Comparison of ENCODE assay signal across 28 mouse cellular contexts in genomic region chr11:97080291-97080690, GRCm38 (mm10). TPM values are rescaled to one million over a fixed set of nuclear protein-coding genes. Genes with fewer than 3 reads are reported as not detected.
DNase-seq lines count a peak whose midpoint lies in the region; ATAC-seq and TF ChIP-seq lines count a peak whose summit lies in the region.
"Had no signal": no experiment of that assay in that cellular context is flagged by ENCODE, and none has a peak within 500 bp of the region (broad histone marks: within the 10 kb centered on the region; RNA-seq: fewer than 3 reads in every experiment).

No protein-coding gene starts in this region.

- 6% methylated on average over 9 of the region's 9 CpGs for WGBS in midbrain, embryonic 11.5 days
- WGBS in midbrain, embryonic 15.5 days = 11% methylated on average over 9 of the region's 9 CpGs
- 14% methylated on average over 9 of the region's 9 CpGs for WGBS in forebrain, postnatal 0 days

- TF ChIP-seq CTCF in brain, embryonic 14.5 days (IDR thresholded peaks at IDR 0.05; ENCODE audit: borderline replicate concordance, extremely low read depth, insufficient read depth, insufficient read length) = no peak
- TF ChIP-seq CTCF in forebrain, postnatal 0 days (IDR thresholded peaks at IDR 0.05; ENCODE audit: low read depth) = no peak

- no peak overlapping the region for H3K9ac ChIP-seq in midbrain, embryonic 11.5 days (ENCODE audit: low read length)
- no peak overlapping the region for H3K9ac ChIP-seq in midbrain, embryonic 15.5 days
- H3K9ac ChIP-seq in forebrain, postnatal 0 days = no peak overlapping the region
- H3K9ac ChIP-seq: embryonic facial prominence, embryonic 13.5 days; embryonic facial prominence, embryonic 15.5 days; forebrain, embryonic 12.5 days had no signal

- no peaks in the 10 kb centered on the region for H3K9me3 ChIP-seq in midbrain, embryonic 11.5 days (ENCODE audit: control insufficient read depth, low read length)
- H3K9me3 ChIP-seq in midbrain, embryonic 15.5 days = no peaks in the 10 kb centered on the region
- H3K9me3 ChIP-seq in forebrain, postnatal 0 days (ENCODE audit: low read length) = no peaks in the 10 kb centered on the region
- H3K9me3 ChIP-seq: embryonic facial prominence, embryonic 13.5 days; embryonic facial prominence, embryonic 15.5 days; forebrain, embryonic 10.5 days; forebrain, embryonic 12.5 days had no signal

- no peak overlapping the region for H3K27ac ChIP-seq in midbrain, embryonic 11.5 days (ENCODE audit: low read depth, low read length)
- H3K27ac ChIP-seq in midbrain, embryonic 15.5 days = no peak overlapping the region
- no peak overlapping the region for H3K27ac ChIP-seq in forebrain, postnatal 0 days (ENCODE audit: low read depth, low read length)
- H3K27ac ChIP-seq: embryonic facial prominence, embryonic 13.5 days; embryonic facial prominence, embryonic 15.5 days; forebrain, embryonic 10.5 days; forebrain, embryonic 12.5 days had no signal

- no peaks in the 10 kb centered on the region for H3K36me3 ChIP-seq in midbrain, embryonic 11.5 days (ENCODE audit: control insufficient read depth, insufficient read depth, low read length)
- H3K36me3 ChIP-seq in midbrain, embryonic 15.5 days (replicated peaks) = no peaks in the 10 kb centered on the region
- H3K36me3 ChIP-seq in forebrain, postnatal 0 days (ENCODE audit: insufficient read depth) = no peaks in the 10 kb centered on the region
- H3K36me3 ChIP-seq: embryonic facial prominence, embryonic 13.5 days; embryonic facial prominence, embryonic 15.5 days; forebrain, embryonic 10.5 days; forebrain, embryonic 12.5 days had no signal

- no peak overlapping the region for H3K4me2 ChIP-seq in midbrain, embryonic 11.5 days
- H3K4me2 ChIP-seq in midbrain, embryonic 15.5 days = no peak overlapping the region
- no peak overlapping the region for H3K4me2 ChIP-seq in forebrain, postnatal 0 days (ENCODE audit: low read depth)
- H3K4me2 ChIP-seq: embryonic facial prominence, embryonic 13.5 days; embryonic facial prominence, embryonic 15.5 days; forebrain, embryonic 12.5 days had no signal

- no peaks in the 10 kb centered on the region for H3K27me3 ChIP-seq in midbrain, embryonic 11.5 days (ENCODE audit: control insufficient read depth, insufficient read depth, low read length)
- no peaks in the 10 kb centered on the region for H3K27me3 ChIP-seq in midbrain, embryonic 15.5 days (replicated peaks)
- no peaks in the 10 kb centered on the region for H3K27me3 ChIP-seq in forebrain, postnatal 0 days (ENCODE audit: insufficient read depth, low read length)

- ATAC-seq in midbrain, embryonic 11.5 days (ENCODE audit: low FRiP score) = no peak
- no peak for ATAC-seq in midbrain, embryonic 15.5 days (replicated peaks)
- ATAC-seq in forebrain, postnatal 0 days = no peak
- ATAC-seq: forebrain, embryonic 14.5 days; forebrain, embryonic 16.5 days had no signal

- H3K4me3 ChIP-seq in midbrain, embryonic 11.5 days (ENCODE audit: low read depth, low read length) = no peak overlapping the region
- no peak overlapping the region for H3K4me3 ChIP-seq in midbrain, embryonic 15.5 days
- H3K4me3 ChIP-seq in forebrain, postnatal 0 days (ENCODE audit: low read depth, low read length) = no peak overlapping the region
- H3K4me3 ChIP-seq: embryonic facial prominence, embryonic 13.5 days; embryonic facial prominence, embryonic 15.5 days; erythroblast, embryonic 14.5 days; forebrain, embryonic 10.5 days; forebrain, embryonic 12.5 days had no signal

- no peaks in the 10 kb centered on the region for H3K4me1 ChIP-seq in midbrain, embryonic 11.5 days (ENCODE audit: control insufficient read depth, insufficient read depth, low read length)
- H3K4me1 ChIP-seq in midbrain, embryonic 15.5 days = 0 out of 2 replicates have a peak, but pooled peaks cover 4% of the 10 kb centered on the region
- H3K4me1 ChIP-seq in forebrain, postnatal 0 days (ENCODE audit: insufficient read depth) = no peaks in the 10 kb centered on the region

- DNase-seq in midbrain, embryonic 11.5 days (ENCODE audit: low spot score, missing footprints) = peak; percentile 84
- peak; percentile 38 for DNase-seq in brain, embryonic 14.5 days (ENCODE audit: low read depth)
- DNase-seq in retina, adult 2 months (ENCODE audit: low read depth, low spot score) = peak; percentile 65
- DNase-seq in retina, postnatal 1 day = peak; percentile 75
- DNase-seq in forebrain, postnatal 0 days = no peak
- no peak for DNase-seq in adrenal gland, adult 2 months
- DNase-seq in spleen, adult 12 weeks (ENCODE audit: low spot score) = no peak
- DNase-seq: adrenal gland, adult 8-10 months; adrenal gland, postnatal 14 days; adrenal gland, postnatal 36 days; cerebellum, adult 11 months; cerebellum, adult 18-20 months; cerebellum, adult 8-10 months; cerebellum, adult 9-11 months; cerebellum, postnatal 14 days; cerebellum, postnatal 36 days; embryo, embryonic 11 days had no signal

- TF ChIP-seq POLR2A in brain, embryonic 14.5 days (IDR thresholded peaks at IDR 0.05; ENCODE audit: borderline replicate concordance, extremely low read depth, insufficient read depth, insufficient read length, poor library complexity, severe bottlenecking) = no peak

RNA-seq across cellular contexts. Expression of gene Osbpl7, which starts 29.9 kb away (rescaled TPM):
- 4.2 and 4.8 TPM in 2 replicates for polyA plus RNA-seq in midbrain, embryonic 11.5 days (2014; fragmentation: Nextera tagmentation; extraction: Ambion mirVana)
- 12.8 and 14.1 TPM in 2 replicates for polyA plus RNA-seq in midbrain, embryonic 15.5 days (2015; fragmentation: Nextera tagmentation; extraction: Ambion mirVana)
- polyA plus RNA-seq in brain, embryonic 14.5 days (2012; rRNA removed) = 14.6 and 14.9 TPM in 2 replicates
- total RNA-seq in forebrain, postnatal 0 days (2014; rRNA removed) = 10.9 and 13.1 TPM in 2 replicates
- polyA plus RNA-seq in forebrain, postnatal 0 days (2015; fragmentation: Nextera tagmentation; extraction: Ambion mirVana) = 7.4 and 8.3 TPM in 2 replicates
- total RNA-seq in adrenal gland, adult 2 months (2021) = 10 to 100 TPM in 1 of 2 experiments, 1 to 10 TPM in 1; 7.4 to 12.7 TPM
- polyA plus RNA-seq in adrenal gland, adult 2 months (2012; rRNA removed) = 14.8 and 16.0 TPM in 2 replicates

RNA-seq across cellular contexts. Expression of gene Tbx21, which starts 34.8 kb away (rescaled TPM):
- 0.12 and 0.14 TPM in 2 replicates for polyA plus RNA-seq in midbrain, embryonic 11.5 days (2014; fragmentation: Nextera tagmentation; extraction: Ambion mirVana)
- polyA plus RNA-seq in midbrain, embryonic 15.5 days (2015; fragmentation: Nextera tagmentation; extraction: Ambion mirVana) = 0.13 and 0.19 TPM in 2 replicates
- polyA plus RNA-seq in brain, embryonic 14.5 days (2012; rRNA removed) = 0.12 and 0.21 TPM in 2 replicates
- 1.6 and 1.7 TPM in 2 replicates for total RNA-seq in forebrain, postnatal 0 days (2014; rRNA removed)
- 2.2 and 2.9 TPM in 2 replicates for polyA plus RNA-seq in forebrain, postnatal 0 days (2015; fragmentation: Nextera tagmentation; extraction: Ambion mirVana)
- total RNA-seq in adrenal gland, adult 2 months (2021) = under 1 TPM; 0.26 to 0.31 TPM
- 0.53 and 0.73 TPM in 2 replicates for polyA plus RNA-seq in adrenal gland, adult 2 months (2012; rRNA removed)
- total RNA-seq: MEL had no signal
- polyA plus RNA-seq: C2C12; embryonic facial prominence, embryonic 11.5 days; erythroblast, embryonic 14.5 days had no signal

RNA-seq across cellular contexts. Expression of gene Mrpl10, which starts 38.9 kb away (rescaled TPM):
- 71.0 and 72.2 TPM in 2 replicates for polyA plus RNA-seq in midbrain, embryonic 11.5 days (2014; fragmentation: Nextera tagmentation; extraction: Ambion mirVana)
- polyA plus RNA-seq in midbrain, embryonic 15.5 days (2015; fragmentation: Nextera tagmentation; extraction: Ambion mirVana) = 54.5 and 60.2 TPM in 2 replicates
- 60.4 and 68.8 TPM in 2 replicates for polyA plus RNA-seq in brain, embryonic 14.5 days (2012; rRNA removed)
- 41.6 and 55.5 TPM in 2 replicates for total RNA-seq in forebrain, postnatal 0 days (2014; rRNA removed)
- 47.0 and 62.0 TPM in 2 replicates for polyA plus RNA-seq in forebrain, postnatal 0 days (2015; fragmentation: Nextera tagmentation; extraction: Ambion mirVana)
- total RNA-seq in adrenal gland, adult 2 months (2021) = 100 to 1,000 TPM; 130 to 154 TPM
- polyA plus RNA-seq in adrenal gland, adult 2 months (2012; rRNA removed) = 197 and 276 TPM in 2 replicates

RNA-seq across cellular contexts. Expression of gene Lrrc46, which starts 39.1 kb away (rescaled TPM):
- polyA plus RNA-seq in midbrain, embryonic 11.5 days (2014; fragmentation: Nextera tagmentation; extraction: Ambion mirVana) = 2.7 TPM in 2 replicates
- 3.4 and 3.8 TPM in 2 replicates for polyA plus RNA-seq in midbrain, embryonic 15.5 days (2015; fragmentation: Nextera tagmentation; extraction: Ambion mirVana)
- polyA plus RNA-seq in brain, embryonic 14.5 days (2012; rRNA removed) = 2.0 and 2.9 TPM in 2 replicates
- 1.0 and 1.6 TPM in 2 replicates for total RNA-seq in forebrain, postnatal 0 days (2014; rRNA removed)
- polyA plus RNA-seq in forebrain, postnatal 0 days (2015; fragmentation: Nextera tagmentation; extraction: Ambion mirVana) = 4.9 and 5.8 TPM in 2 replicates
- total RNA-seq in adrenal gland, adult 2 months (2021) = 1 to 10 TPM in 1 of 2 experiments, under 1 TPM in 1; 0.98 to 1.1 TPM
- 0.47 and 0.50 TPM in 2 replicates for polyA plus RNA-seq in adrenal gland, adult 2 months (2012; rRNA removed)
- polyA plus RNA-seq: erythroblast, embryonic 14.5 days had no signal

RNA-seq across cellular contexts. Expression of gene Scrn2, which starts 50.6 kb away (rescaled TPM):
- polyA plus RNA-seq in midbrain, embryonic 11.5 days (2014; fragmentation: Nextera tagmentation; extraction: Ambion mirVana) = 21.3 and 22.1 TPM in 2 replicates
- polyA plus RNA-seq in midbrain, embryonic 15.5 days (2015; fragmentation: Nextera tagmentation; extraction: Ambion mirVana) = 15.0 and 16.4 TPM in 2 replicates
- 11.8 and 16.9 TPM in 2 replicates for polyA plus RNA-seq in brain, embryonic 14.5 days (2012; rRNA removed)
- total RNA-seq in forebrain, postnatal 0 days (2014; rRNA removed) = 14.8 and 17.9 TPM in 2 replicates
- 10.2 and 11.3 TPM in 2 replicates for polyA plus RNA-seq in forebrain, postnatal 0 days (2015; fragmentation: Nextera tagmentation; extraction: Ambion mirVana)
- total RNA-seq in adrenal gland, adult 2 months (2021) = 10 to 100 TPM; 13.3 to 25.0 TPM
- polyA plus RNA-seq in adrenal gland, adult 2 months (2012; rRNA removed) = 27.6 and 28.6 TPM in 2 replicates

Comparison
In these comparisons a context has a peak if more than half of its experiments do, and no peak if none do; other contexts are left out.
1. DNase-seq: peak in midbrain, embryonic 11.5 days (single experiment), brain, embryonic 14.5 days (single experiment), retina, adult 2 months (single experiment) and retina, postnatal 1 day (single experiment); none in forebrain, postnatal 0 days (single experiment), adrenal gland, adult 2 months (single experiment) and spleen, adult 12 weeks (single experiment).